Mouse (Mus musculus) urinary bladder, postnatal 14 days (tissue): Measurements from ENCODE around the gene Gnai3.

ENCODE experiments used
- DNase-seq: peaks from one replicate; pipeline ENCODE4 v3.0.0; 2021; ENCODE audit warnings: low spot score

Gnai3 gene

GRCm38 (mm10) chr3:108145534-108146445, at the start of gene Gnai3:
Gene Gnai3 (minus strand): TSS chr3:108146146.
- peak; percentile 92 for DNase-seq

- DNase-seq: no peak
Measured at GRCm38 (mm10) chr3:108195287-108195686, 49.3 kb upstream of the Gnai3 start.

GRCm38 (mm10) chr3:108193686-108194085, 47.7 kb upstream of the Gnai3 start:
- DNase-seq: no peak

- DNase-seq: peak; percentile 1
Measured at GRCm38 (mm10) chr3:108189897-108190296, 44.0 kb upstream of the Gnai3 start.

- DNase-seq: peak; percentile 1
Measured at GRCm38 (mm10) chr3:108188716-108189490, 43.0 kb upstream of the Gnai3 start.

GRCm38 (mm10) chr3:108187111-108187795, 41.3 kb upstream of the Gnai3 start:
- DNase-seq: no peak

- peak; percentile 41 for DNase-seq
Measured at GRCm38 (mm10) chr3:108186098-108187047, 40.4 kb upstream of the Gnai3 start, which contains the start of gene Amigo1. Gene Amigo1 (plus strand): TSS chr3:108186335.

GRCm38 (mm10) chr3:108185460-108186097, 39.6 kb upstream of the Gnai3 start:
- no peak for DNase-seq

GRCm38 (mm10) chr3:108184742-108185141, 38.8 kb upstream of the Gnai3 start:
- DNase-seq: no peak

- no peak for DNase-seq
Measured at GRCm38 (mm10) chr3:108180514-108180913, 34.6 kb upstream of the Gnai3 start.

GRCm38 (mm10) chr3:108178756-108179715, 33.1 kb upstream of the Gnai3 start:
- DNase-seq: no peak

- DNase-seq: peak; percentile 52
Measured at GRCm38 (mm10) chr3:108174672-108175531, 29.0 kb upstream of the Gnai3 start.

- DNase-seq: no peak
Measured at GRCm38 (mm10) chr3:108169199-108169598, 23.3 kb upstream of the Gnai3 start.

GRCm38 (mm10) chr3:108167499-108167898, 21.6 kb upstream of the Gnai3 start:
- no peak for DNase-seq

GRCm38 (mm10) chr3:108166486-108167211, 20.7 kb upstream of the Gnai3 start:
- DNase-seq: no peak

GRCm38 (mm10) chr3:108165532-108166315, 19.8 kb upstream of the Gnai3 start:
- no peak for DNase-seq

- DNase-seq: peak; percentile 76
Measured at GRCm38 (mm10) chr3:108164807-108165206, 18.9 kb upstream of the Gnai3 start.
